Mouse (Mus musculus) liver, embryonic 16.5 days (tissue): ENCODE data around the gene Lrrc8e. TPM values are rescaled to one million over a fixed set of nuclear protein-coding genes. Genes with fewer than 3 reads are reported as not detected.

Source experiments
- ATAC-seq: fragments of 200-750 bp; cut with Nextera tagmentation; 2 replicates; pipeline ENCODE4 v1.8.0; 2017; ENCODE audit warnings: low read depth, mild to moderate bottlenecking, moderate number of reproducible peaks, moderate library complexity
- H3K27ac ChIP-seq: fragments of 300-500 bp; sonication (generic); 2 replicates; pipeline ENCODE4 v1.5.1; 2014; ENCODE audit warnings: mild to moderate bottlenecking, low read length
- H3K27me3 ChIP-seq: fragments of 300-500 bp; sonication (generic); 2 replicates; pipeline ENCODE4 v1.6.1; 2014; ENCODE audit warnings: low read depth, low read length, mixed read lengths; ENCODE audit not compliant: control insufficient read depth, insufficient read depth
- H3K36me3 ChIP-seq: fragments of 300-500 bp; sonication (generic); 2 replicates; pipeline ENCODE4 v1.6.1; 2014; ENCODE audit warnings: mild to moderate bottlenecking; ENCODE audit not compliant: control insufficient read depth, insufficient read depth
- H3K4me1 ChIP-seq: fragments of 300-500 bp; sonication (generic); 2 replicates; pipeline ENCODE4 v1.6.1; 2014; ENCODE audit warnings: low read depth, low read length, mixed read lengths; ENCODE audit not compliant: control insufficient read depth
- H3K4me2 ChIP-seq: fragments of 300-500 bp; sonication (generic); 2 replicates; pipeline ENCODE4 v1.6.1; 2014; ENCODE audit warnings: low read depth, low read length, mixed read lengths
- H3K4me3 ChIP-seq: fragments of 300-500 bp; sonication (generic); 2 replicates; pipeline ENCODE4 v1.5.1; 2014; ENCODE audit warnings: low read depth, mild to moderate bottlenecking, low read length
- H3K9ac ChIP-seq: fragments of 300-500 bp; sonication (generic); 2 replicates; pipeline ENCODE4 v1.6.1; 2014; ENCODE audit warnings: low read depth, low read length
- H3K9me3 ChIP-seq: fragments of 300-500 bp; sonication (generic); replicated peaks from 2 replicates; pipeline ENCODE4 v1.6.1; 2016; ENCODE audit warnings: low read length; ENCODE audit not compliant: control insufficient read depth
- WGBS: fragments of 180-500 bp; shearing (Covaris S2); extraction: QIAGEN DNeasy Blood & Tissue Kit; methylation state at CpG from one replicate; pipeline ENCODE4 v1.1.7; 2014; ENCODE audit not compliant: insufficient replicate concordance; 5-methylcytosine and 5-hydroxymethylcytosine counted together
- polyA plus RNA-seq: library from polyadenylated mRNA; unstranded; fragments of >200 nt; fragmentation: Nextera tagmentation; extraction: Ambion mirVana; gene quantifications from 2 replicates; pipeline ENCODE4 v1.2.1, GENCODE M21; 2015

Lrrc8e gene
- polyA plus RNA-seq, 1 experiment from 2014 or later, result 0.38 TPM

- H3K4me3 ChIP-seq, result no peak overlapping the region
- H3K4me1 ChIP-seq, result peaks cover 23% of the 10 kb centered on the region
- ATAC-seq, result no peak
- H3K4me2 ChIP-seq, result peak overlapping the region; percentile 65
- no peaks in the 10 kb centered on the region for H3K9me3 ChIP-seq
- H3K9ac ChIP-seq, result no peak overlapping the region
- H3K27ac ChIP-seq, result no peak overlapping the region
- H3K36me3 ChIP-seq, result no peaks in the 10 kb centered on the region
- H3K27me3 ChIP-seq, result peaks cover 49% of the 10 kb centered on the region
- WGBS, result 18% methylated on average over 18 of the region's 18 CpGs
Observed at GRCm38 (mm10) chr8:4216296-4216695, 10.3 kb upstream of the Lrrc8e start.

- H3K9me3 ChIP-seq, result no peaks in the 10 kb centered on the region
- H3K27me3 ChIP-seq, result peaks cover 49% of the 10 kb centered on the region
- H3K27ac ChIP-seq, result no peak within 1 kb of the TSS
- peak within 1 kb of the TSS; percentile 45 for H3K4me3 ChIP-seq
- no peaks in the 10 kb centered on the region for H3K36me3 ChIP-seq
- 3% methylated on average over 44 of the region's 44 CpGs for WGBS
- H3K4me2 ChIP-seq, result peak within 1 kb of the TSS; percentile 65
- no peak within 1 kb of the TSS for H3K9ac ChIP-seq
- H3K4me1 ChIP-seq, result peaks cover 23% of the 10 kb centered on the region
- ATAC-seq, result no peak
Observed at GRCm38 (mm10) chr8:4216791-4217621, 9.6 kb upstream of the Lrrc8e start, which contains the start of gene Prr36. TSS of gene Prr36 (minus strand) at chr8:4217459.

- Histone ChIP-seq H3K4me3 (no peak overlapping the region), H3K27me3 (peaks cover 47% of the 10 kb centered on the region), H3K9me3 (no peaks in the 10 kb centered on the region), H3K27ac (no peak overlapping the region), H3K4me1 (peaks cover 6% of the 10 kb centered on the region), H3K9ac (no peak overlapping the region), H3K36me3 (no peaks in the 10 kb centered on the region), H3K4me2 (no peak overlapping the region)
- no peak for ATAC-seq
- WGBS, result 68% methylated on average over 3 of the region's 3 CpGs
Observed at GRCm38 (mm10) chr8:4219617-4220016, 7.0 kb upstream of the Lrrc8e start.

GRCm38 (mm10) chr8:4222059-4222458 lies 4.6 kb upstream of the Lrrc8e start:
- no peaks in the 10 kb centered on the region for H3K9me3 ChIP-seq
- peaks cover 8% of the 10 kb centered on the region for H3K4me1 ChIP-seq
- no peak overlapping the region for H3K4me2 ChIP-seq
- H3K4me3 ChIP-seq, result no peak overlapping the region
- no peak for ATAC-seq
- no peaks in the 10 kb centered on the region for H3K36me3 ChIP-seq
- H3K27ac ChIP-seq, result no peak overlapping the region
- peaks cover 34% of the 10 kb centered on the region for H3K27me3 ChIP-seq
- H3K9ac ChIP-seq, result no peak overlapping the region

- peaks cover 32% of the 10 kb centered on the region for H3K27me3 ChIP-seq
- no peaks in the 10 kb centered on the region for H3K36me3 ChIP-seq
- H3K4me3 ChIP-seq, result peak overlapping the region; percentile 39; the same call in 1 of the 2 replicates
- ATAC-seq, result no peak
- WGBS, result 23% methylated on average over 4 of the region's 4 CpGs
- H3K4me1 ChIP-seq, result peaks cover 6% of the 10 kb centered on the region
- H3K9ac ChIP-seq, result no peak overlapping the region; the same call in 1 of the 2 replicates
- no peak overlapping the region for H3K27ac ChIP-seq
- peak overlapping the region; percentile 51 for H3K4me2 ChIP-seq
- no peaks in the 10 kb centered on the region for H3K9me3 ChIP-seq
Observed at GRCm38 (mm10) chr8:4226323-4226722, 304 bp upstream of the Lrrc8e start.

- Histone ChIP-seq H3K27me3 (peaks cover 32% of the 10 kb centered on the region), H3K4me2 (no peak overlapping the region), H3K4me3 (no peak overlapping the region), H3K9ac (no peak overlapping the region), H3K27ac (no peak overlapping the region), H3K36me3 (no peaks in the 10 kb centered on the region), H3K9me3 (no peaks in the 10 kb centered on the region), H3K4me1 (peaks cover 6% of the 10 kb centered on the region)
- WGBS, result 64% methylated on average over 4 of the region's 4 CpGs
- no peak for ATAC-seq
Observed at GRCm38 (mm10) chr8:4227919-4228318, 1.3 kb downstream of the Lrrc8e start.

GRCm38 (mm10) chr8:4229784-4230183 lies 3.2 kb downstream of the Lrrc8e start:
- WGBS, result 56% methylated on average over 5 of the region's 5 CpGs
- Histone ChIP-seq H3K4me3 (no peak overlapping the region), H3K9me3 (no peaks in the 10 kb centered on the region), H3K27me3 (peaks cover 22% of the 10 kb centered on the region), H3K27ac (no peak overlapping the region), H3K36me3 (no peaks in the 10 kb centered on the region), H3K4me1 (peaks cover 6% of the 10 kb centered on the region), H3K9ac (no peak overlapping the region), H3K4me2 (no peak overlapping the region)
- ATAC-seq, result no peak

- Histone ChIP-seq H3K4me1 (peaks cover 6% of the 10 kb centered on the region), H3K9me3 (no peaks in the 10 kb centered on the region), H3K27me3 (peaks cover 22% of the 10 kb centered on the region), H3K36me3 (no peaks in the 10 kb centered on the region), H3K9ac (no peak overlapping the region), H3K27ac (no peak overlapping the region), H3K4me2 (no peak overlapping the region), H3K4me3 (no peak overlapping the region)
- ATAC-seq, result peak; percentile 35; the same call in 1 of the 2 replicates
- WGBS, result 46% methylated on average over 10 of the region's 10 CpGs
Observed at GRCm38 (mm10) chr8:4230612-4231351, 4.2 kb downstream of the Lrrc8e start.
